Mouse (Mus musculus) neutrophil, adult 83 days (primary cell): Measurements from ENCODE around the gene Pkd1l1. TPM values are rescaled to one million over a fixed set of nuclear protein-coding genes. Genes with fewer than 3 reads are reported as not detected.

Experiments used
- total RNA-seq, 2 experiments: library from RNA; stranded (reverse); gene quantifications; one replicate each; pipeline ENCODE4 v1.2.4; 2023

Pkd1l1 gene
- total RNA-seq, result under 1 TPM; 0.26 to 0.40 TPM

DNA sequence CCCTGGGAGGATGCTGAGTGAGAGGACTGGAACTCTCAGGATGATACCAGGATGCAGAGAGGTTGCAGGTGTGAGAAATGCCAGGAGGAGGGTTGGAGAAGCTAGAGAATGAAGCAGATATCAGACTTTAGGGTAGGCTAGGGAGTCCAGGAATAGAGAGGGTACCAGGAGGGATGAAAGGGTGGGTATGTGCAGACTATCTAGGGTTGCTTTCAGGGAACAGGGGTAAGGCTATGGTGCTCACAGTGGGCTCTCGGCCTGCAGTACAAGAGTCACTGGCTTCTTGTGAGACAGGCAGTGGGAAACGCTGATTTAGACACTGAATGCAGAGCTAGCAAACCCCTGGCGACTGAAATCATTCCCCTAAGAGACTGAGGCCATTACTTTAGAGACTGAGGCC, at the start of gene Pkd1l1:
TSS of gene Pkd1l1 (minus strand) at position 101 of the 400 bp plus-strand sequence.

DNA sequence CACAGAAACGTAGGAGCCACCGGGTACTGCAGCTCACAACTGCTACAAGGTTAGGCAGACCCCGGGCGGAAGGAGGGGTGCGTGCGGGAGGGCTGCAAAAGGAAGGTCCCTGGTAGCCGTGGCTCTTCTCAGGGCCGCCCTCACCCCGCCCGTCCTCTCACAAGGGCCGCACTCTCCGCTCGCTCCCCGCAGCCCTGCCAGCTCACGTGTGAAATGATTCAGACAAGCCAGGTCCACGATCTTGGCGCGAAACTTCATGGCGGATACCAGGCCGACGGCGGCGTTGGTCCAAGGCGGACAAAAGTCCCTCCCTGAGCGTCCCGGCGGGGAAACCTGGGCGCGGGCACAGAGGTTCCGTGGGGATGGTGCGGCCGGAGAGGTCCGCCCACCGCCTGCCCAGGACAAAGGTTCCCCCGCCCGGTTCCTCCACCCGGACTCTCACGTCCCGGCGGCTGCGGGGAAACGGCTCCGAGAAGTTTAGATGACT, 37.8 kb upstream of the Pkd1l1 start, which contains the start of gene Hus1:
TSS of gene Hus1 (minus strand) at position 339 of the 487 bp plus-strand sequence.

Other genes with a start within 250 kb of the Pkd1l1 start
- gene Hus1, start 37.9 kb upstream of the Pkd1l1 start, total RNA-seq, result 1 to 10 TPM; 9.0 to 9.2 TPM
- gene Gm11992, start 75.3 kb upstream of the Pkd1l1 start, total RNA-seq, result under 1 TPM; 0.13 to 0.82 TPM
- gene Sun3, start 75.7 kb upstream of the Pkd1l1 start, total RNA-seq, result not detected
- 1 to 10 TPM; 1.9 to 6.6 TPM for gene Upp1, start 144.8 kb upstream of the Pkd1l1 start, total RNA-seq
- gene Abca13, start 218.7 kb upstream of the Pkd1l1 start, total RNA-seq, result 100 to 1,000 TPM; 128 to 143 TPM